Mouse (Mus musculus): ENCODE data around the gene Cdk5.

Gene Cdk5

GRCm38 (mm10) chr5:24427981-24428402, 4.7 kb upstream of the Cdk5 start:
- no peak for ATAC-seq (ENCODE audit: low TSS enrichment)

GRCm38 (mm10) chr5:24427285-24427633, 3.9 kb upstream of the Cdk5 start:
- ATAC-seq (ENCODE audit: low TSS enrichment) = no peak

DNA sequence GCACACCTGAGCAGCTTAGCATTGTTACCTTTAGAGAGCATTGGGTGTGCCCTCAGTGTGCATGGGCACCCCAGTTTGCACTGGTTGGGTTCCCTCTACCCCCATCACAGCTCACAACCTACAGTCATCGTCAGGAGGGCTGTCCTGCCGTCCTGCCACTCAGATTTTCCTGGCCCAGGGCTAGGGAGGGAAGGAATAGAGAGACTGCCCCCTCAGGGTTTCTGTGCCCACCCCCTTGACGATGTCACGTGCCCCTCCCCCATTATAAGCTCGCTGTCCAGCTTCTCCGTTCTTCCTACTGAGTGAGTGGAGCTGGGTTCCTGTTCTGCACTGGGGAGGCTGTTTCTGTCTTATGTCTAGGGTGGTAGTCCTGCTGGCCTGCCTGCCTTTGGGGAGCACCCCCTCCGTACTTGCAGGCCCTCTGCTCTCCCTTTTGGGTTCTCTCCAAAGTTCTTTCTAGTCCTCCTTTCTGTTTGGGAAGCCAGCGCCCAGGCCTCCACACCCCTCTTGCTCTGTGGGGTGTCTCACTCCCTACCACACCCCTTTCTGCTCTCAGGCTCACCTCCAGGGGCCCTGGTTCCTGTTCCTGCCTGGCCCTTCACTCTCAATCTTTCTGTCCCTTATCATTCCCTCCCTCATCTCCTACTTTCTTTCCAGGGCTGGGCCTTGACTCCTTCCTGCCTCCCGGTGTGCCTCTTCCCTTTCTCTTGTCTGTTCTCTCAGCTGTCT, 3.4 kb upstream of the Cdk5 start:
- ATAC-seq (ENCODE audit: low TSS enrichment) = no peak

- no peak for ATAC-seq (ENCODE audit: low TSS enrichment)
Observed at GRCm38 (mm10) chr5:24426037-24426432, 2.7 kb upstream of the Cdk5 start.

DNA sequence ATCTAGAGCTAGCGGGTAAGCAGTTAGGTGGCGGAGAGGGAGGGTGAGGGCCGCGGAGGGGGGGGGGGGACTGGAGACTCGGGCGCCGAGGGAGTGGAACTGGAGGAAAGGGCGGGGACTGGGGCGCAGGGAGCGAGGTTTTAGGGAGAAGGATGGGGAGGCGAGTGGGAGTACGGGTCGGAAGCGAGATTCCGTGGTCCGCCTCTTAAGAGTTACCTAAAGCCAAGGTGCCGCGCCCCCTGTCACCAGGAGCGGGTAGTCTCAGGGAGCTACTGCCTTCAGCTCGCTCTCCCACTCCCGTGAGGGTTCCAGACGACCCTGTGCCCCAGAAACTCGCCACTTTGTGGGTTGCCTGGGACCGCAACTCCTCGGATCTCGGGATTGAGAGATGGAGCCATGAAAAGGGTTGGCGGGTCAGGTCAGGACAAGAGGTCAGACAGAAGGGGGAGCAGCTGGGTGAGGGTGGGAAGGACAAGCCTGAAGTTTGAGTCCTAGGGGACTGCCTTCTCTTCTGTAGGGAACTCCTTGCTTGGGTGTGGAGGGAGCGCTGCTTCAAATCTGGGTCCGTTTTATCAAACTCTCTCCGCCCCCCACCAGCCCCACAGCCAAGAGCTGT, 2.2 kb upstream of the Cdk5 start:
- no peak for ATAC-seq (ENCODE audit: low TSS enrichment)

DNA sequence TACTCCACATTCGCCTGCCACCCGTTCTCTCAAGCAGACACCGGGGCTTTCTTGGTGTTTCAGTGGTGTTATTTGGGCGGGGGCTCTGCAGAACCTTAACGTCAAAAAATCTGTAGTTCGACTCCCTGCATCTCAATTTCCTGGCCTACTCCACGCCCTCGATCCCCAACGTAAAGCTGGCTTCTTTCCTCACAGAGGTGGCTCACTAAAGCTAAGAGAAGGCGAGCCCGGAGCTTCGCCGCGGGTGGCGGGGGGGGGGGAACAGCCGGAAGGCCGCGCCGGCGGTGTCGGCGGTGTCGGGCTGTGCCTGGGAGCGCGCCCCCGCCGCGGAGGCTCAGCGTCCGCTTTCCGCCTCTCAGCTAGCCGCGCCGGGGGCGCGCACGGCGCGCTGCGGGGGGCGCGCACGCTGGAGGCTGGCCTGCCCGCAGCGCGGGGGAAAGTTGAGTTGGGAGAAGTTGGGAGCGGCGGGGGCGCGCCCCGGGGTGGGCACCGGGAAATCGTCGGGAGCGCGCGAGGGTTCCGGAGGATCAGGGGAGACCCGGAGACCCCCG, 1.6 kb upstream of the Cdk5 start:
- ATAC-seq (ENCODE audit: low TSS enrichment) = peak; percentile 28

DNA sequence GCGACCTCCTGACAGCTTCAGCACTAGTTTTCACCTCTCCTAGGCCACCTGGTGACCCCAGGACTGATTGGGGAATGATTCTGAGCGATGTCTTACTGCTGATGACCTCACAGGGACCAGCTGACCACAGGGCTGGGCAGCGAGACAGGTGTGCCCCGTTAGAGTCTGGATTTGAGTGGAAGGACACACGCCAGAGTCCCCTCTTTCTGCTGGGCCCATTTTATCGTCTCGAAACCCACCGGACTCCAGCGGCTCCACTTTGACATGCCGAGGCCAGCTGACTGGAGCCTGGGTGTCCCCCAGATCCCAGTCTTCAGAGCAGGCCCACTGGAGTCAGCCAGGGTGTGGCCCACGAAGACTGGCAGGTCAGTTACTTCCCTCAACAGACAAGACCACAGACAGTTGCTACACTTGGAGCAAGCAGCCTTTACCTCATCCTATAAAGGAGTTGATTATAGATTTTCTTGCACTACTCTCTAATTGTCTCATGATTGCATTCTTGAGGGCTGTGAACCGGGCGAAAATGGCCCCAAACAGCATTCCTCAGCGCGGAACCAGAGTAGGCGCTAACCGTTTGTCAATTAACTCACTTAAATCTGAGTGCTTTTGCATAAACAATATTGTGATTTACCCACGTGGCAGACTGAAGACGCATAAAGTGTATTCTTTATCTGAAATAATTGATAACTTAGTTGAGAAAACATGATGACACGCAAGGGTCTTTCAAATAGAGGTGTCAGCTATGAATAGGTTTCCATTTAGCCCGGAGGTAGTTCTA, 863 bp upstream of the Cdk5 start:
- ATAC-seq (ENCODE audit: low TSS enrichment) = peak; percentile 5

DNA sequence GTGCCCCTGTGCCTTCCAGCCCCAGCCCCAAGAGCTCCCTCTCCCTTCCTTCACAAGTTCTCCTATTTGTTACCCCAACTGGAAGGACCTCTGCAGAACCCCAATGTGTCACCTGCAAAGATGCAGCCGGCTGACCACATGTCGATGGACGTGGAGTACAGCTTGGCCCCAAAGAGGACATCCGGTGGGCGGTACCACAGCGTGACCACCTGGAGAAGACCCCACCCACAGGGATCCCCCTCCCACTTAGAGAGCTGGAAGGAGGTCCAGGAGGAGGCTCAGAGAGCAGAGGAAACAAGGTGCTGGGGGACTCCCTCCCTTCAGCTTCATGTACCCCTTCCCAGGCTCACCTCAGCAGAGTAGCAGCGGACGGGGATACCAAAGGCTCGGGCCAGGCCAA, 2.9 kb downstream of the Cdk5 start:
- no peak for ATAC-seq (ENCODE audit: low TSS enrichment)

DNA sequence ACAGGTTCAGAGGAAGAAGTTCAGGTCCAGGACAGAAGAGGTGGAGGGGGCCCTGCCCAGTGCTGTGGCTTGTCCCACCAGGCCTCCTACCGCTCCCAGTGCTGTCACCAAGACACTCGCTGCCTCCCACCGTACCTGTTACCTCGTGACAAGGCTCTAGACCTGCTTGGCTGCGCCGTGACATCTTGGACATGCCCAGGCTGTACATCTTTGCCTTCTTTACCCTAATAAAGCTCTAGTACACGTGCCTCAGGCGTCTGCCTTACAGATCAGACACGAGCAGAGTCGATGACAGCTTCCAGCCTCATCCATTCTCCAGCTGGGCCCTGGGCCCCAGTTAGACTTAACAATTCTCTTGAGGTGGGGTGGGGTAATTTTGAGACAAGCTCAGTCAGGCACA, 5.7 kb downstream of the Cdk5 start:
- no peak for ATAC-seq (ENCODE audit: low TSS enrichment)

DNA sequence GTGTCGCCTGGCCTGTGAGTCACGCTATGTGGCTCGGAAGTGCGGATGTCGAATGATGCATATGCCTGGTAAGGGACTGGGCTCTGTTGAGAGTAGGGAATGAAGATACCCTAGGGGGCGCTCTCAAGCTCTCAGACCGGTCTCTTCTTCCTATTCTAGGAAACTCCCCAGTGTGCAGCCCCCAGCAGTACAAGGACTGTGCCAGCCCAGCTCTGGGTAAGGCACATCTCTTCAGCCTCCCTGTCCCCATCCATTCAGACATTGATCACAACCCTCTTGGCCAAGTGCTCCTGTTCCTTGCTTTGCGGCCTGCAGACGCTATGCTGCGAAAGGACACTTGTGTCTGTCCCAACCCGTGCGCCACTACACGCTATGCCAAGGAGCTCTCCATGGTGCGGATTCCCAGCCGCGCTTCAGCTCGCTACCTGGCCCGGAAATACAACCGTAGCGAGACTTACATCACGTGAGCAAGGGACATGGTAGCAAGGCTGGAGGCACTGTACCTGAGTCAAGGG, 7.1 kb downstream of the Cdk5 start:
- peak; percentile 71 for ATAC-seq (ENCODE audit: low TSS enrichment)

- ATAC-seq (ENCODE audit: low TSS enrichment) = no peak
Observed at GRCm38 (mm10) chr5:24413938-24414337, 9.4 kb downstream of the Cdk5 start.

- no peak for ATAC-seq (ENCODE audit: low TSS enrichment)
Observed at GRCm38 (mm10) chr5:24413042-24413693, 10.2 kb downstream of the Cdk5 start, which contains the start of gene Asic3. Gene Asic3, plus strand, starts transcription at chr5:24413392.

DNA sequence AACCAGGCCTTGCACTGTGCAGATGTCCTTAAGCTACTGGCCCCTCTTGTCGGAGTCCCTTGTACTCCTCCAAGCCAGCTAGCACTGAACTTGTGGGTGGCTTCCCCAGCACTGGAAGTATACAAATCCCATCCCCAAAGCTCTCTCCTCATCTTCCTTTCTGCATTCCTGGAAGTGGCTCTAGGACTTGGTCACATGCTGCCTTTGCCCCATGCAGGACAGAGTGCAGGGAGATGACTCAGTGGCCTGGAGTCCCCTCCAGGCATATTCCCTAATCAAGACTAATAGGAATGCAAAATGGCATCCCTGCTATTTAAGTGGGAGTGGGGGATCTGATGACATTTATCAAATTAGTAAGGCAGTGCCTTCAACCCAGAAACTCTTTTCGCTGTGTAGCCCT, 11.3 kb downstream of the Cdk5 start:
- ATAC-seq (ENCODE audit: low TSS enrichment) = no peak

- no peak for ATAC-seq (ENCODE audit: low TSS enrichment)
Observed at GRCm38 (mm10) chr5:24409466-24409865, 13.9 kb downstream of the Cdk5 start.

- ATAC-seq (ENCODE audit: low TSS enrichment) = no peak
Observed at GRCm38 (mm10) chr5:24408651-24409050, 14.7 kb downstream of the Cdk5 start.

GRCm38 (mm10) chr5:24405389-24405876, 17.9 kb downstream of the Cdk5 start:
- ATAC-seq (ENCODE audit: low TSS enrichment) = no peak

- peak; percentile 42 for ATAC-seq (ENCODE audit: low TSS enrichment)
Observed at GRCm38 (mm10) chr5:24404594-24405360, 18.6 kb downstream of the Cdk5 start.

- ATAC-seq (ENCODE audit: low TSS enrichment) = peak; percentile 10; the same call in 1 of the 2 replicates
Observed at GRCm38 (mm10) chr5:24401969-24402368, 21.4 kb downstream of the Cdk5 start.

DNA sequence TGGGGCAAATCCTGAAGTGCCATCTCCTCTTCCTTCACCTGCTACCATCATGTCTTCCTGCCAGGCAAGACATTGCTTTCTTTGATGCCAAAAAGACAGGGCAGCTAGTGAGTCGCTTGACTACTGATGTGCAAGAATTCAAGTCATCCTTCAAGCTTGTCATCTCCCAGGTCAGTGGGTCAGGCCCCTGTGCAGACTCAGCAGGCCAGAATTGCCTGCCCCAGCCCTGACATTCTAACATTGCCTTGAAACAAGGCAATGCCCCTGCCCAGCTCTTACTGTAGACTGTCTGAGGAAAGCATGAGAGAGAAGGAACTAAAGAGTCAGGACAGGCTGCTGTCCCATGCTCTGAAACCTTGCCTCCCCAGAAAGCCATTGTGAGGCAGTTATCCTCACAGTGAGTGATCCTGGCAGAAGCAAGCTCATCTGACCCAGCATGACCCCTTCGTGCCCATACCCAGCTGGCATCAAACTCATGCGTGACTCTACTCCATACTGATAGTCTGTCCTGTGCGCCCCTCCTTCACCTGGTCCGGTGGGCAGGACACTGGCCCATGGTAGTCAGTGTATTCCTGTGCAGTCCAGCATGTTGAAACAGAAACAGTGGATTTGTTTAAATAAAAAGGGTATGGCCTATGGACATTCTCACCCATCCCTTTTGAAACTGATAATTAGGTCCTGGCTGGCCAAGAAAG, 22.3 kb downstream of the Cdk5 start:
- no peak for ATAC-seq (ENCODE audit: low TSS enrichment)

- no peak for ATAC-seq (ENCODE audit: low TSS enrichment)
Observed at GRCm38 (mm10) chr5:24400362-24400761, 23.0 kb downstream of the Cdk5 start.

Measured in frontal cortex, adult (tissue).